Mouse (Mus musculus) forebrain, postnatal 0 days (tissue): Measurements from ENCODE around the gene Pcgf5. TPM values are rescaled to one million over a fixed set of nuclear protein-coding genes. Genes with fewer than 3 reads are reported as not detected.

ENCODE experiments used
- ATAC-seq: fragments of 200-750 bp; cut with Nextera tagmentation; 2 replicates; pipeline ENCODE4 v1.8.0; 2017; ENCODE audit warnings: mild to moderate bottlenecking, moderate library complexity
- DNase-seq: peaks from one replicate; pipeline ENCODE4 v3.0.0-alpha.2; 2015
- H3K27ac ChIP-seq: fragments of 300-500 bp; sonication (generic); 2 replicates; pipeline ENCODE4 v1.5.1; 2014; ENCODE audit warnings: low read depth, mild to moderate bottlenecking, antibody characterized with exemption, low read length, moderate library complexity, mixed read lengths
- H3K27me3 ChIP-seq: fragments of 300-500 bp; sonication (generic); 2 replicates; pipeline ENCODE4 v1.6.1; 2014; ENCODE audit warnings: mild to moderate bottlenecking, low read length, mixed read lengths; ENCODE audit not compliant: insufficient read depth
- H3K36me3 ChIP-seq: fragments of 300-500 bp; sonication (generic); 2 replicates; pipeline ENCODE4 v1.6.1; 2014; ENCODE audit warnings: mild to moderate bottlenecking, moderate library complexity; ENCODE audit not compliant: insufficient read depth
- H3K4me1 ChIP-seq: fragments of 300-500 bp; sonication (generic); 2 replicates; pipeline ENCODE4 v1.6.1; 2014; ENCODE audit warnings: antibody characterized with exemption; ENCODE audit not compliant: insufficient read depth
- H3K4me2 ChIP-seq: fragments of 300-500 bp; sonication (generic); 2 replicates; pipeline ENCODE4 v1.6.1; 2014; ENCODE audit warnings: low read depth, mild to moderate bottlenecking, moderate library complexity
- H3K4me3 ChIP-seq: fragments of 300-500 bp; sonication (generic); 2 replicates; pipeline ENCODE4 v1.5.1; 2014; ENCODE audit warnings: low read depth, low read length, mixed read lengths
- H3K9ac ChIP-seq: fragments of 300-500 bp; sonication (generic); 2 replicates; pipeline ENCODE4 v1.6.1; 2014; ENCODE audit warnings: mild to moderate bottlenecking
- H3K9me3 ChIP-seq: fragments of 300-500 bp; sonication (generic); 2 replicates; pipeline ENCODE4 v1.6.1; 2016; ENCODE audit warnings: low read length
- CTCF ChIP-seq: sonication (generic); IDR thresholded peaks from 2 replicates; pipeline ENCODE4 v1.5.1; 2016; ENCODE audit warnings: antibody characterized with exemption, control low read depth, low read depth
- WGBS: fragments of 180-500 bp; shearing (Covaris S2); extraction: QIAGEN DNeasy Blood & Tissue Kit; methylation state at CpG from one replicate; pipeline ENCODE4 v1.1.7; 2014; 5-methylcytosine and 5-hydroxymethylcytosine counted together
- polyA plus RNA-seq: library from polyadenylated mRNA; unstranded; fragments of >200 nt; fragmentation: Nextera tagmentation; extraction: Ambion mirVana; gene quantifications from 2 replicates; pipeline ENCODE4 v1.2.1, GENCODE M21; 2015
- total RNA-seq: library from RNA; depleted of rRNA; stranded (reverse); fragments of >200 nt; gene quantifications from 2 replicates; pipeline ENCODE4 v1.2.3, GENCODE M21; 2014; rRNA removed

Gene Pcgf5
- total and polyA plus RNA-seq, 2 experiments from 2014 or later = 5.1 to 7.4 TPM

GRCm38 (mm10) chr19:36504716-36505115, 156.6 kb downstream of the Pcgf5 start:
- no peak overlapping the region for H3K4me3 ChIP-seq
- no peak for DNase-seq
- H3K4me2 ChIP-seq = no peak overlapping the region
- no peak overlapping the region for H3K9ac ChIP-seq
- H3K9me3 ChIP-seq = no peaks in the 10 kb centered on the region
- TF ChIP-seq CTCF = no peak
- ATAC-seq = no peak
- H3K27me3 ChIP-seq = no peaks in the 10 kb centered on the region
- no peaks in the 10 kb centered on the region for H3K36me3 ChIP-seq
- no peak overlapping the region for H3K27ac ChIP-seq
- WGBS = 91% methylated on average over 2 of the region's 2 CpGs
- no peaks in the 10 kb centered on the region for H3K4me1 ChIP-seq

Other genes starting within 250 kb of the Pcgf5 start
- 0.08 and 0.29 TPM in 2 replicates for gene Ankrd1, start 228.2 kb upstream of the Pcgf5 start, total RNA-seq
- gene Ankrd1, start 228.2 kb upstream of the Pcgf5 start, polyA plus RNA-seq = 0.08 TPM in 1 of 2 replicates, not detected in the other
- 28.6 and 32.9 TPM in 2 replicates for gene Hectd2, start 206.3 kb downstream of the Pcgf5 start, total RNA-seq
- gene Hectd2, start 206.3 kb downstream of the Pcgf5 start, polyA plus RNA-seq = 6.1 and 6.7 TPM in 2 replicates